Mouse (Mus musculus): ENCODE results near the gene Cgref1.

Gene Cgref1

GRCm38 (mm10) chr5:30887331-30887761 lies 58.0 kb downstream of the Cgref1 start:
- DNase-seq (ENCODE audit: low read depth, low spot score): peak; percentile 86

GRCm38 (mm10) chr5:30886731-30887130 lies 58.7 kb downstream of the Cgref1 start:
- DNase-seq (ENCODE audit: low read depth, low spot score): peak; percentile 20

GRCm38 (mm10) chr5:30886209-30886608 lies 59.2 kb downstream of the Cgref1 start:
- no peak for DNase-seq (ENCODE audit: low read depth, low spot score)

All from 3T3-L1 (cell line).